Mouse (Mus musculus) CD4-positive, CD25-positive, alpha-beta regulatory T cell (primary cell): ENCODE results near the gene Vmn1r221. TPM values are rescaled to one million over a fixed set of nuclear protein-coding genes. Genes with fewer than 3 reads are reported as not detected.

Experiments
- polyA plus RNA-seq: library from polyadenylated mRNA; unstranded; fragments of 100-300 nt; shearing (Covaris generic); gene quantifications from one replicate; pipeline ENCODE4 v1.2.1, GENCODE M21; 2017

The Vmn1r221 gene
- not detected for polyA plus RNA-seq

GRCm38 (mm10) chr13:23213827-23214226, at the start of gene Vmn1r221:
Gene Vmn1r221, plus strand, starts transcription at chr13:23214127.

GRCm38 (mm10) chr13:23187875-23188274, 26.1 kb upstream of the Vmn1r221 start, which contains the start of gene Vmn1r220:
Gene Vmn1r220, minus strand, starts transcription at chr13:23187975.

GRCm38 (mm10) chr13:23235847-23236246, 21.9 kb downstream of the Vmn1r221 start, which contains the start of gene Vmn1r222:
Gene Vmn1r222, minus strand, starts transcription at chr13:23235947.

GRCm38 (mm10) chr13:23246834-23247233, 32.9 kb downstream of the Vmn1r221 start, which contains the start of gene Vmn1r223:
Gene Vmn1r223, plus strand, starts transcription at chr13:23247134.

Other genes starting within 250 kb of the Vmn1r221 start
- gene Vmn1r213, start 206.5 kb upstream of the Vmn1r221 start, polyA plus RNA-seq: not detected
- 0.08 TPM for gene Vmn1r214, start 183.7 kb upstream of the Vmn1r221 start, polyA plus RNA-seq
- gene Vmn1r215, start 146.1 kb upstream of the Vmn1r221 start, polyA plus RNA-seq: not detected
- gene Vmn1r217, start 95.9 kb upstream of the Vmn1r221 start, polyA plus RNA-seq: not detected
- 0.02 TPM for gene Vmn1r218, start 81.0 kb upstream of the Vmn1r221 start, polyA plus RNA-seq
- not detected for gene Vmn1r219, start 54.8 kb upstream of the Vmn1r221 start, polyA plus RNA-seq
- not detected for gene Vmn1r220, start 26.2 kb upstream of the Vmn1r221 start, polyA plus RNA-seq
- 0.07 TPM for gene Vmn1r222, start 21.8 kb downstream of the Vmn1r221 start, polyA plus RNA-seq
- gene Vmn1r223, start 33.0 kb downstream of the Vmn1r221 start, polyA plus RNA-seq: not detected
- 25.9 TPM for gene Zfp322a, start 155.1 kb downstream of the Vmn1r221 start, polyA plus RNA-seq
- 12.4 TPM for gene Abt1, start 209.7 kb downstream of the Vmn1r221 start, polyA plus RNA-seq